Mouse (Mus musculus): Measurements from ENCODE around the gene Gm21988. TPM values are rescaled to one million over a fixed set of nuclear protein-coding genes. Genes with fewer than 3 reads are reported as not detected.
A peak's percentile ranks its signal among the peaks of the same experiment; 100 is the strongest.

The Gm21988 gene
- polyA plus RNA-seq, 1 experiment from 2014 or later, result 2.6 TPM

DNA sequence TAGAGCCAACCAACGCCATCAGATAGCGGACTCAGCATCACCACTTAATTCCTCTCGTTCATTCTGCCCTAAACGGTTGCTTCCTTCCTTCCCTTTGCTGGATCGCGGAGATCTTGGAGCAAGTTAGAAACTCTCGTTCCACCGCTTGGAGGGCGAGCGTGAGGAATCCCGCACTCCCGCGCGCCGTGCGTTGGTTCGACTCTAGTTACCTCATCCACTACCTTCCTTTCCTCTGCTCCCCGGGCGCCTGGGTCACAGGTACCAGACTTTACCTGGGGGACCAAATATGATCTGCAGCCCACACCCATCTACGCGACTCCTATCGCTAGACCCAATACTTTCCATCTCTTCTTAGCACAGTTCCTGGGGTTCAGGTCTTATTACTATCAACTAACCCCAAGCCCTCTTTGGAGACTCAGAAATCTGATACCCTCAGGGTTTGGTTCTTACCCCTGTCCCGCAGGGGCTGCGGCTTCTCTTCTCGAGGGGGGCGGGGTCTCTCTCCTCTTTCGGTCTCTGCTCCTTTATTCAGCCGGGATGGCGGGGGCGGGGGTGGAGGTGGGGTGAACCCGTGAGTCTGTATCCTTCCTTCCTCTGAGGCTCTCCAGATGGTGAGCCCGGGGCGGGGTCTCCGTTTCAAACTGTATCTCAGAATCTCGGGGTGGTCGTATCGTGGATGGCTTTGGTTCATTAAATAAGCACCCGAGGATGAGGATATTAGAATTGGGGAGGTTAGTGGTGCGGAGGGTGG is 10.2 kb downstream of the Gm21988 start, which contains the start of gene Bcl6b:
Bcl6b (minus strand) TSS at position 539 of the 751 bp plus-strand sequence.
- Histone ChIP-seq H3K79me2 (ENCODE audit: inconsistent target) (no peaks in the 10 kb centered on the region), H3K36me3 (ENCODE audit: inconsistent target) (no peaks in the 10 kb centered on the region), H3K4me3 (ENCODE audit: inconsistent target) (peak within 1 kb of the TSS; percentile 2; the same call in 1 of the 2 replicates), H3K27ac (no peak within 1 kb of the TSS)
- WGBS (ENCODE audit: missing documents), result 2% methylated on average over 39 of the region's 39 CpGs

DNA sequence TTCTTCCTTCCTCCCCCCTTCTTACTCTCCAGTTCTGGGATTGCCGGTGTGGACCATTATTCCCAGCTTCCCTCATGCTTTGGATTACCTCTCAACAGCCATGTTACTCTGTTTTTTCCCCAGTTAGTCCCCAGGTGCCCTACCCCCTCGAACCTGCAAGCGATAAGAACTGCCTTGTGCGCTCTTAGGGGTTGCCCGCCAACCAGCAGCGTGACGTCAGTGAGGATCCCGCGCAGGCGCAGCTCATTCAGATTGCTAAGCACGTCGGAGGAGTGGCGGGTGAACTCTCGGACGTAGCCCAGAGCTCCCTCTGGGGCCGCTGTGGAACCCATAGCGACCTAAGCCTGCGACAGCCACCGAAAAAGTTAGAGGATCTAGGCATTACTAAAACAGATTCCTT is 10.8 kb downstream of the Gm21988 start:
- no peak overlapping the region; the same call in 1 of the 2 replicates for H3K4me3 ChIP-seq (ENCODE audit: inconsistent target)
- H3K36me3 ChIP-seq (ENCODE audit: inconsistent target), result no peaks in the 10 kb centered on the region
- 3% methylated on average over 19 of the region's 19 CpGs for WGBS (ENCODE audit: missing documents)
- H3K27ac ChIP-seq, result no peak overlapping the region
- H3K79me2 ChIP-seq (ENCODE audit: inconsistent target), result no peaks in the 10 kb centered on the region

DNA sequence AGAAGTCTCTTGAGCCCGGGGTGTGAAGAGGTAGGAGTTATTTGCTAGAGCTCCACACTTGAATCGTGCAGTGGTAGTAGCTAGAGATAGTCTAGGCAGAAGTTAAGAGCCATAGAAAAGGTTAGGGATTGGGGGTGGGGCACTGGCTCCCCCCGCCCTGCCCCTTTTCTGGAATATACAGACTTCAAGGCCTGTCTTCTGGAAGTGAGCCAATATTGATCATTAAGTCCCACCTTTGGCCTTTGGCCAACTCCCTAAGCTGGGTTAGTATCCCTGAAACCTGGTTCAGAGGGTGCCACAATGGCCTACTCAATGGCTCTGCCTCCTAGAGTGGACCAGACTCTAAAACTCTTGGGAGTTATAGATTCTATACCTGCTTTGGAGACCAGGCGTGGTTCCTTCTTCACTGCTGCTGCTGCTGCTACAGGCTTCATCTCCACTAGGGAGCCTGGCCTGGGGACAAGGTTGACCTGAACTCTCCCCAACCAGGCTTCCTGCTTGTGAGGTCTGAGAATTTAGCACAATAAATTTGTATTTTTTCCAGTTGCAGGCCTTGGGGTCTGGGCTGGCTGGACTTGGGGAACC is 11.9 kb downstream of the Gm21988 start:
- no peak overlapping the region for H3K27ac ChIP-seq
- H3K79me2 ChIP-seq (ENCODE audit: inconsistent target), result no peaks in the 10 kb centered on the region
- H3K4me3 ChIP-seq (ENCODE audit: inconsistent target), result no peak overlapping the region
- WGBS (ENCODE audit: missing documents), result 95% methylated on average over 4 of the region's 4 CpGs
- no peaks in the 10 kb centered on the region for H3K36me3 ChIP-seq (ENCODE audit: inconsistent target)

DNA sequence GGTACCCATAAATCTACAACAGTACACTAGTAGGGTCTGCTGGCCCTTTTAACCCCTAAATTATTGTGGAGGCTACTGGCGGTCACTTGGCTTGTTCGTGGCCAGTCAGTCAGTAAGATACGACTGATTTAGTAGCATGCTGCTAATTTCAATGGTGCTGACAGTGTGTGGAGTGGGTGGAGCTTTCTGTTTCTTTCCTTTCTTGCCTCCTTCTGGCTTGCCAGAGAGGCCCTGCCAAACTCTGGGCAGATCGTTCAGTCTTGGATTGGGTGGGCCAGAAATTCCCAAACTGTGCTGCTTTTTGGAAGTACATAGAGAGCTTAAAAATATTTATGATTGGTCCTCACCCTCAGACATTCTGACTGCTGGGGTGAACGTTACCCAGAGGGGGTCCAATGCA is 12.5 kb downstream of the Gm21988 start:
- Histone ChIP-seq H3K27ac (no peak overlapping the region), H3K36me3 (ENCODE audit: inconsistent target) (no peaks in the 10 kb centered on the region), H3K79me2 (ENCODE audit: inconsistent target) (peaks cover 4% of the 10 kb centered on the region; the same call in 1 of the 2 replicates), H3K4me3 (ENCODE audit: inconsistent target) (no peak overlapping the region)
- 71% methylated on average over 5 of the region's 5 CpGs for WGBS (ENCODE audit: missing documents)

DNA sequence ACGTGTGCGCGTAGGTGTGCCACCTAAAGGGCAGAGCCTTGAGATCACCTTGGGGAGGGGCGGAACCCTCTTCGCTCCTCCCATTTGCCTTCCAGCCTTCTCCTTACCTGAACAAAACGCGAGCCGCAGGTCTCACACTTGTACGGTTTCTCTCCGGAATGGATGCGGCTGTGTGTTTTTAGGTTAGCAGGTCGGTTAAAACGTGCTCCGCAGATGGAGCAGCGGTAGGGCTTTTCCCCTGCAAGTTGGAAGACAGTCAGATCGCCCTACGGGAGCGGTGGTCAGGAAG is 13.1 kb downstream of the Gm21988 start:
- 69% methylated on average over 18 of the region's 18 CpGs for WGBS (ENCODE audit: missing documents)
- H3K4me3 ChIP-seq (ENCODE audit: inconsistent target), result no peak overlapping the region
- no peaks in the 10 kb centered on the region for H3K36me3 ChIP-seq (ENCODE audit: inconsistent target)
- peaks cover 10% of the 10 kb centered on the region for H3K79me2 ChIP-seq (ENCODE audit: inconsistent target)
- no peak overlapping the region for H3K27ac ChIP-seq

DNA sequence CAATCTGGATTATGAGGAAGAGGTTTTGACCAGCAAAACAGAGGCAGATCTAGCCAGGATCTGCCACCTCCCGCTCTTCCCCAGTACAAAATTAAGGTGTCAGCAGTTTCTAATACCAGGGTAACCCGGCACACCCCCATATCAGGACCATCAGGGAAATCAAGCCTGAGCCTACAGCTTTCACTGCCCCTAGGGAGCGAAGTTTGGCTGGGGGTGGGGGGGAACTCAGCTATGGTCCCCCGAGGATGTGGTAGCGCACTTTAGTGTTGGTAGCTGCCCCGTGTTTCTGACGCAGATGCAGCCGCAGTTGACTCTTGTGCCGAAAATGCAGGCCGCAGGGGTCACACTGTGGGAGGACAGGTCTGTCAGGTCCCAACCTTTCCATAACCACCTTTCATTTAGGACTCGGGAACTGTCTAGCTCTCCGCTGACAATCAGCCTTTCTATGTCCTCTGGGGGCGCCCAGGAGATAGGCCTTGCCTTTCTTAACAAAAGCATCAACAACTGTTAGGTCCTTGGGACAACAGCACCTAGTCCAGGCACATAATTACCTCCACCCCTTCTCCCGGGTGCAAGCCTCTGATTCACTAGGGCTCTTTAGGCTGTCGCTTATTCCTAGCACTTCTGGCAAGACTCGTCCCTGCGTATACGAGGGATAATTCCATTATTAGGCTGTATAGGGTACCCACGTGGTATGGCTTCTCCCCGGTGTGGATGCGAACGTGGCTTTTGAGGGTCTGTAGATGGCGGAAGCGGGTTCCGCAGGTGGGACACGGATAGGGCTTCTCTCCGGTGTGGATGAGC is 13.6 kb downstream of the Gm21988 start:
- WGBS (ENCODE audit: missing documents), result 86% methylated on average over 27 of the region's 27 CpGs
- Histone ChIP-seq H3K36me3 (ENCODE audit: inconsistent target) (no peaks in the 10 kb centered on the region), H3K27ac (no peak overlapping the region), H3K4me3 (ENCODE audit: inconsistent target) (no peak overlapping the region), H3K79me2 (ENCODE audit: inconsistent target) (peaks cover 14% of the 10 kb centered on the region)

DNA sequence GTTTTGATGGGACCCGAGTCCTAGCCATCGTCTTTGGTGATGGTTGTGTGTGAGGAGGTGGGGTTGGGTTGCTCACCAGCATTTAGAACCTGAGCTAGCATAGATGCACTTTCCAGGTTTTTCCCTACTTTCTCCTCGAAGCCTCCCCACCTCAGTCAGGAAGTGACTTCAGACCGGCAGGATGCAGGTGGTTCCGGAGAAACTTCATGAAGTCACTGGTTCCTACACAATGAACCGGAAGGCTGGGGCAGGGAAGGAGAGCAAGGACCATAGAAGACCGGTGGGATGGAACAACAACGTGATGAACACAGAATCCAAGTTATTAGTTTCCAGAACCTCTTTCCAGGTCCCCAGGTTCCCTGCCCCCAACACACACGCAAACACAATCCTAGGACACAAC is 15.9 kb downstream of the Gm21988 start:
- Histone ChIP-seq H3K4me3 (ENCODE audit: inconsistent target) (no peak overlapping the region), H3K79me2 (ENCODE audit: inconsistent target) (peaks cover 19% of the 10 kb centered on the region), H3K36me3 (ENCODE audit: inconsistent target) (no peaks in the 10 kb centered on the region), H3K27ac (no peak overlapping the region)
- WGBS (ENCODE audit: missing documents), result 20% methylated on average over 9 of the region's 9 CpGs

DNA sequence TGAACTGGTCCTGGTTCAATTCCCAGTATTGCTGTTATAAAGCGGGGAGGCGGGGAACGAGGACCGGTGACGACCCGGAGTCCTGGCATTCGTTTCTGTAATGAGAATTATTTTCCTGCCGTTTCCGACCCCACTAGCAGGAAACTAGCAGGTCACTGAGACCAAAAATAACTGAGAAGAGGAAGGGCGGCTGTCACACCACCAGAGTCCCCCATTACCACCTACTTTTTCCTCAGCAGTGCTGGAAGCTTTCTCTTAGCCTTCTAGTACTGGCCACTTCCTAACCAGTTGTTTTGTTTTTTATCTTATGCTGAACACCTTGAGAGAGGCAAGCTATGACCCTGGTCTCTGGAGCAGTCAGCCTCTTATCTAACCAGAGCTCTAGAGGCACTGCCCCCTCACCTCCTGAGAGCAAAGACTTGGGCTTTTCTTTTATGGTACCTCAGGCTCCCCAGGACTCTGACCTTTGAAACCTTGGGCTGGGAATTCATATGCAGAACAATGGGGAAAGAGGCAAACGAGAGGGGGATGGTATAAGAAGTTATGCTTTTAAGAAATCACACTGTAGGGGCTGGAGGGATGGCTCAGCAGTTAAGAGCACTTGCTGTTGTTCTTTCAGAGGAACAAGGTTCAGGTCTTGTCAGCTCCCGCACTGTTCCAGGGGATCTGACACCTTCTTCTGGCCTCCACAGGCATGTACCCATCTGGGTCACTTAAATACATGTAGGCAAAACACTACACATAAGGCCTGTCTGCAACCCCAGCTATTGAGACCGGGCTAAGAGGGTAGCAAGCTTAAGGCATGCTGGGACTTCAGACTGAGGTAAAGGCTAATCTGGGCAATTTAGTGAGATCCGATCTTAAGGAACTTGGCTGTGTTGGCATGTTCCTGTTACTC is 17.8 kb downstream of the Gm21988 start:
- 7% methylated on average over 14 of the region's 14 CpGs for WGBS (ENCODE audit: missing documents)
- Histone ChIP-seq H3K36me3 (ENCODE audit: inconsistent target) (0 out of 2 replicates have a peak, but pooled peaks cover 8% of the 10 kb centered on the region), H3K27ac (peak overlapping the region; percentile 95), H3K4me3 (ENCODE audit: inconsistent target) (peak overlapping the region; percentile 93), H3K79me2 (ENCODE audit: inconsistent target) (peaks cover 19% of the 10 kb centered on the region)

DNA sequence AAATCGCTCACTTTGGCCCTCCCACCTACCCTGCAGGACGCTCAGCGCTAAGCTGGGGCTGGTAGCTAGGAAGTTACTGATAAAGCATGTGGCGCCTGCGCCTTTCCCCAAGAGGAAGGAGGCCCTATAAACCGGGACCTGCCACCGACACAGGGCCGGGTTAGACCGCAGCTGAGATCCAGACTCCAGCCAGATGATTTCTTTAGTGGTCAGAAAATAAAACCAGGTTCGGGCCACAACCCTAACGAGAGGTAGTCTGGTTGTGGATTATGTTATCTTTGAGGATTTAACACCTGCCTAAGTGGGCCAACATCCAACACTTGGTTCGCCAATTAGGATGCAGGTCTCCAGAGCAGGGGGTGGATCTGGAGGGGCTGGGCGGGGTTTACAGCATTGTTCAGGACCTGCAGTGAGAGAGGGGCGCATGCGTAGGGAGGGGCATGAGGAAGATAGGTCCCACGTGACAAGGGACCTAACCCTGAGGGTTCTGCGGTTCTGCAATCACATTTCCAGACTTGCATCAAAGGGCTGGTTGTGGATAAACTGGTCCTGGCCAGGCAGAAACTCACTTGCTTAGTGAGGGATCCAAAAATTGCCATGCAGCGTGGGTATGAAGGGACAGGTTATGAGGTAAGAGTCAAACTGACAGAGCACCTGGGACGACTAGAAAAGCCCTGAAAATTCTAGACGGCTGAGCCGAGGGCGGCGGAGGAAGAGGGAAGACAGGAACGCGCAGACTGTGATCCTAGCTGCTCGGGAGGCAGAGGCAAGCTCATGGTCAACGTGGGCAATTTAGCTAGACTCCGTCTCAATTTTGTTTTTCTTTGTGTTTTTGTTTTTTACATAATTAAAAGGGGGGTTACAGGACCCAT is 18.7 kb downstream of the Gm21988 start, which contains the start of gene Slc16a13:
Slc16a13 (minus strand) TSS at position 334 of the 872 bp plus-strand sequence.
- 0 out of 2 replicates have a peak, but pooled peaks cover 9% of the 10 kb centered on the region for H3K36me3 ChIP-seq (ENCODE audit: inconsistent target)
- peak within 1 kb of the TSS; percentile 93 for H3K4me3 ChIP-seq (ENCODE audit: inconsistent target)
- H3K79me2 ChIP-seq (ENCODE audit: inconsistent target), result peaks cover 19% of the 10 kb centered on the region
- 1% methylated on average over 28 of the region's 28 CpGs for WGBS (ENCODE audit: missing documents)
- peak within 1 kb of the TSS; percentile 95 for H3K27ac ChIP-seq

DNA sequence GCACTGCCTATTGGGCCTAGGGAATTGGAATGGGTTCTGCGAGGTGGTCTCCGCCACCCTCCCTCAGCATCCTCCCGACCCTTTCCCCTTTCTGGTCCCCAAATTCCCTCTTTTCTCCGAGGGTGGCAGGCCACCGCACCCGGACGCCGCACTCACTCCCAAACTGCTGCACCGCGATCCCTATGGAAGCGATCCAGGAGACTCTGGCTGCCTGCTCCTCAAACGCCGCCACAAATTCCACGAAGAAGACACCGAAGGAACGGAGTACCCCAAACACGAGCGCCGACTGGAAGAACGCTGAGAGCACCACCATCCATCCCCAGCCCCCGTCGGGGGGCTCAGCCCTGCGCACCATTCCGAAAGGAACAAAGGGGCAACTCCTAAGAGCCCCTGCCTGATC is 19.3 kb downstream of the Gm21988 start:
- 2% methylated on average over 24 of the region's 24 CpGs for WGBS (ENCODE audit: missing documents)
- H3K4me3 ChIP-seq (ENCODE audit: inconsistent target), result peak overlapping the region; percentile 93
- peaks cover 19% of the 10 kb centered on the region for H3K79me2 ChIP-seq (ENCODE audit: inconsistent target)
- peak overlapping the region; percentile 95 for H3K27ac ChIP-seq
- H3K36me3 ChIP-seq (ENCODE audit: inconsistent target), result 0 out of 2 replicates have a peak, but pooled peaks cover 9% of the 10 kb centered on the region

DNA sequence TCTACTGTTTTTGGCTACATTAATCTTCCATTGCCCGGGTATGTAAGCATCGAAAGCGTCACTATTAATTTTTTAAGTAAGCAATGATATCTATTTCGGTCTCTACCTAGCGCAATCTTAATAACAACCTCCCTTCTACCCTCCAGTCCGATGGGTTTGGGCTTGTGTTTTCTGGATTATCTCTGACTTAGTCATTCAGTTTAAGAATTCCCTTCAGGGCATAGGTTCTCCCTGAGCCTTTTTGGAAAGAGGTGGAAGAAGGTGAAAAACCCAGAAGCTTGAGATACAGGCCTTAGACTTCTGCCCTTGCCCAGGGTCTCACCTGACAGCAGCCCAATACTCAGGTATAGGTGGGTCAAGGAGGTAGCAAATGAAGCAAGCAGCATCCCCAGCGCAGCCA is 19.8 kb downstream of the Gm21988 start:
- peak overlapping the region; percentile 95 for H3K27ac ChIP-seq

DNA sequence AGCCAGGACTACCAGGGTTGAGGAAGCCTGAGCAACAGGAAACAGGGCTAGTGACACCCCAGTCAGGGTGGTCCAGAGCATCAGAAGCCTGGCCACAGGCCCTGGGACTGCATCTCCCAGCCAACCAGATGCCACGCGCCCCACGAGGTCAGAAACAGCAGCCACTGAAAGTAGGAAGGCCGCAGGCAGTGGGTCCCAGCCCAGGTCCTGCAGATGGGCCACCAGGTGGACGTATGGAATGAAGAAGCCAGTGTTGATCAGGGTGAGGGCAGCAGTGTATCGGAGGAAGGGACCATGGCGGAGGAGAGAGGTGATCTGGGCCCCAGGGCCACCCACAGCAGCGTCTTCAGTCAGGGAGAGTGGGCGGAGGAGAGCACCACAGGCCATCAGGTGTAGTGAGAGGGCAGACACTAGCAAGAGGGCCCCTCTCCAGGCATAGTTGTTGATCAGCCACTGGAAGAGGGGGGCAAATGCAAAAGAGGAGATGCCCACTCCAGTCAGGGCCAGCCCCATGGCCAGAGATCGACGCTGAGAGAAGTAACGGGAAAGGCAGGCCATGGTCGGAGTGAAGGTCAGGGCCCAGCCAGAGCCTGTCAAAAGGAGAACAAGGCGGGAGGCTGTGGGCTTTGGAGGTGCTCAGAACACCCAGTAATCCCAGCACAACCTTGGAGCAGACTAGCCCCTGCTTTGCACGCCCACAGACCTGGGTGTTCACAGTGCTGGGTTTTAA is 20.7 kb downstream of the Gm21988 start:
- Histone ChIP-seq H3K4me3 (ENCODE audit: inconsistent target) (no peak overlapping the region), H3K36me3 (ENCODE audit: inconsistent target) (0 out of 2 replicates have a peak, but pooled peaks cover 9% of the 10 kb centered on the region), H3K79me2 (ENCODE audit: inconsistent target) (peaks cover 19% of the 10 kb centered on the region), H3K27ac (no peak overlapping the region)
- 92% methylated on average over 15 of the region's 15 CpGs for WGBS (ENCODE audit: missing documents)

More for the DNA sequence above, 19.8 kb downstream of the Gm21988 start:
- 71% methylated on average over 7 of the region's 7 CpGs for WGBS (ENCODE audit: missing documents)
- Histone ChIP-seq H3K79me2 (ENCODE audit: inconsistent target) (peaks cover 19% of the 10 kb centered on the region), H3K36me3 (ENCODE audit: inconsistent target) (0 out of 2 replicates have a peak, but pooled peaks cover 9% of the 10 kb centered on the region), H3K4me3 (ENCODE audit: inconsistent target) (peak overlapping the region; percentile 93)

DNA sequence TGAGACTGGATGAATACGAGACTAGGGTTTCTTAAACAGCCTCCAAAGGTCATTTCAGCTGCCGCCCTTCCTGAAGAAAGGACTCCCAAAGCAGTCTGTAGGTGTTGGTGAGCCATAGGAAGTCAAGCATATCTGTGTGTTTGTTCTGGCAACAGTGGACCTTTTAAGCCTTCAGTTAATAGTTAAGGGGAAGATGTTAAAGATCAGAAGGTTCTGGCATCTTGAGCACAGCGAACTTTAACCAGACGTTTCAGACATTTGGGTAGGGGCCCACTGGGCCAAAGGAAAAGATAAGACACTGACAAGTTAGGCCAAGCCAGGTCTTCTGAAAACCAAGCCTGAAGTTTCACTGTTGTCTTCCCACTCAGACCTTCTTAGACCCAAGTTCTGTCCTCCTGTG is 21.6 kb downstream of the Gm21988 start:
- Histone ChIP-seq H3K27ac (no peak overlapping the region), H3K4me3 (ENCODE audit: inconsistent target) (no peak overlapping the region), H3K36me3 (ENCODE audit: inconsistent target) (0 out of 2 replicates have a peak, but pooled peaks cover 9% of the 10 kb centered on the region), H3K79me2 (ENCODE audit: inconsistent target) (peaks cover 19% of the 10 kb centered on the region)
- WGBS (ENCODE audit: missing documents), result 94% methylated on average over 4 of the region's 4 CpGs

Data from macrophage (primary cell).